Mouse (Mus musculus) adrenal gland, postnatal 36 days (tissue): ENCODE results near the gene Gm45808. TPM values are rescaled to one million over a fixed set of nuclear protein-coding genes. Genes with fewer than 3 reads are reported as not detected.
"Not testable (repeated sequence)": the region's sequence is repeated elsewhere in the genome, so short reads cannot be mapped to it uniquely, and the experiment has no call there.

Experiments
- DNase-seq, 2 experiments: peaks; one replicate each; pipeline ENCODE4 v3.0.0; 2021; ENCODE audit warnings: mixed read lengths in 1 of 2
- total RNA-seq, 2 experiments: library from RNA; stranded (reverse); gene quantifications; 2 replicates each; pipeline ENCODE4 v1.2.3; 2021

Gm45808 gene
- total RNA-seq, 2 experiments from 2014 or later = 39.2 to 52.3 TPM

GRCm38 (mm10) chr7:45467090-45467670, 19.4 kb downstream of the Gm45808 start:
- no peak for DNase-seq

- peak; percentile 95 to 97 for DNase-seq
Observed at GRCm38 (mm10) chr7:45466283-45467089, 20.1 kb downstream of the Gm45808 start, which contains the start of gene Bax. Bax (minus strand) TSS chr7:45466898.

GRCm38 (mm10) chr7:45465549-45465948, 21.1 kb downstream of the Gm45808 start:
- DNase-seq = no peak

GRCm38 (mm10) chr7:45465112-45465511, 21.5 kb downstream of the Gm45808 start:
- DNase-seq = no peak

GRCm38 (mm10) chr7:45463987-45464778, 22.4 kb downstream of the Gm45808 start:
- DNase-seq = no peak

- DNase-seq = not testable (repeated sequence)
Observed at GRCm38 (mm10) chr7:45462868-45463267, 23.7 kb downstream of the Gm45808 start.

GRCm38 (mm10) chr7:45462325-45462724, 24.3 kb downstream of the Gm45808 start:
- no peak for DNase-seq

GRCm38 (mm10) chr7:45461781-45462180, 24.8 kb downstream of the Gm45808 start:
- DNase-seq = no peak

- no peak for DNase-seq
Observed at GRCm38 (mm10) chr7:45461326-45461725, 25.3 kb downstream of the Gm45808 start.

- peak; percentile 88 to 90 for DNase-seq
Observed at GRCm38 (mm10) chr7:45460860-45461314, 25.7 kb downstream of the Gm45808 start.

GRCm38 (mm10) chr7:45460377-45460776, 26.2 kb downstream of the Gm45808 start:
- DNase-seq = no peak

- peak; percentile 96 to 98 for DNase-seq
Observed at GRCm38 (mm10) chr7:45459564-45460140, 27.0 kb downstream of the Gm45808 start, which contains the start of gene Ftl1. Ftl1 (minus strand) TSS chr7:45459884.

- DNase-seq = peak; percentile 73 to 86
Observed at GRCm38 (mm10) chr7:45458748-45459563, 27.7 kb downstream of the Gm45808 start.

- no peak for DNase-seq
Observed at GRCm38 (mm10) chr7:45457204-45458060, 29.2 kb downstream of the Gm45808 start.

- no peak for DNase-seq
Observed at GRCm38 (mm10) chr7:45456721-45457203, 29.8 kb downstream of the Gm45808 start.

GRCm38 (mm10) chr7:45455932-45456696, 30.5 kb downstream of the Gm45808 start:
- no peak for DNase-seq

GRCm38 (mm10) chr7:45454971-45455370, 31.6 kb downstream of the Gm45808 start:
- no peak for DNase-seq

- peak; percentile 85 to 89 for DNase-seq
Observed at GRCm38 (mm10) chr7:45451344-45451982, 35.1 kb downstream of the Gm45808 start.

- DNase-seq = no peak
Observed at GRCm38 (mm10) chr7:45449974-45450373, 36.6 kb downstream of the Gm45808 start.
